Mouse (Mus musculus): ENCODE measurements around the gene Sh3rf1. TPM values are rescaled to one million over a fixed set of nuclear protein-coding genes. Genes with fewer than 3 reads are reported as not detected.

The Sh3rf1 gene
- polyA plus RNA-seq, 1 experiment from 2014 or later: 28.8 TPM

DNA sequence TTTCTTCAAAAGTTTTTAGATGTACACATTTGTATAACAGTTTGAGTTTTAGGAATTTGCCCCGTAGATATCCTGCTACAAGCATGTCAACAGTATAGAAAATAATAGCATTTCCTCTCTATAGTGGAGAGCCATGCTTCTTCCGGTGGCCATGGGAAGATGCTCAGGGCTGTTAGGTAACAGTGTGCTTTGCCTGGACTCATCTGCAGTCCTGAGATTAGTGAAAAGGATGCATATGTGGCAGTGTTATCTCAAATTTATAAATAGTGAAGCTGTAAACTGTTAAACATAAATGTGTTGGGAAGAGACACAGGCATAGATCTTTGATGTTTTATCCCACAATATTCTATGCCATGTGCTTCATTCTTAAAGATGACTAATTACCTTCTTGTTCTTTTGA is 120.8 kb downstream of the Sh3rf1 start:
- H3K9me3 ChIP-seq (ENCODE audit: control insufficient read depth, low read length): no peaks in the 10 kb centered on the region
- no peak overlapping the region for H3K27ac ChIP-seq (ENCODE audit: low read depth, low read length)
- ATAC-seq (replicated peaks; ENCODE audit: low FRiP score): no peak
- H3K4me2 ChIP-seq (ENCODE audit: low read depth, low read length, severe bottlenecking): no peak overlapping the region
- DNase-seq (ENCODE audit: low spot score): no peak
- H3K36me3 ChIP-seq (ENCODE audit: control insufficient read depth, insufficient read depth, low read length): peaks cover under 1% of the 10 kb centered on the region; the same call in 1 of the 2 replicates
- 91% methylated on average over 2 of the region's 2 CpGs for WGBS
- H3K9ac ChIP-seq (ENCODE audit: low read length): no peak overlapping the region
- peaks cover 4% of the 10 kb centered on the region; the same call in 1 of the 2 replicates for H3K4me1 ChIP-seq (replicated peaks; ENCODE audit: control insufficient read depth, insufficient read depth, low read length)
- no peaks in the 10 kb centered on the region for H3K27me3 ChIP-seq (ENCODE audit: control insufficient read depth, insufficient read depth, low read length)
- no peak overlapping the region for H3K4me3 ChIP-seq (ENCODE audit: low read depth, low read length)

DNA sequence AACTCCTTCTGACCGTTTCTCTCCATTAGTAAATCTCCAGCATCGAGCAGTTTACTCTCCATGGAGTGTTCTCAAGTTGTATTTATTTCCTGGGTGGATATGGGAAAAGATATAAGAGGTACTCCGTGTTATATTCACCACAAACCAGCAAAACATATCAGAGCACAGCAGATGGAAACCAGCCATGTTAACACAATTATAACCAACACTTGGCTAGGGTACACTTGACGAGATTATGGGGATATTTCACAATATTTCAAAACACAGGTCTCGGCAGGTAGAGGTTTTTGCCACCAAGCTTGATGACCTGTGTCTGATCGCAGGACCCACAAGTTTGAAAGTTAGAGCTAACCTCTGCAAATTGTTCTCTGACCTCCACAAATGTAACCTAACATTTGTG is 123.3 kb downstream of the Sh3rf1 start:
- H3K9me3 ChIP-seq (ENCODE audit: control insufficient read depth, low read length): no peaks in the 10 kb centered on the region
- peaks cover 2% of the 10 kb centered on the region; the same call in 1 of the 2 replicates for H3K4me1 ChIP-seq (replicated peaks; ENCODE audit: control insufficient read depth, insufficient read depth, low read length)

DNA sequence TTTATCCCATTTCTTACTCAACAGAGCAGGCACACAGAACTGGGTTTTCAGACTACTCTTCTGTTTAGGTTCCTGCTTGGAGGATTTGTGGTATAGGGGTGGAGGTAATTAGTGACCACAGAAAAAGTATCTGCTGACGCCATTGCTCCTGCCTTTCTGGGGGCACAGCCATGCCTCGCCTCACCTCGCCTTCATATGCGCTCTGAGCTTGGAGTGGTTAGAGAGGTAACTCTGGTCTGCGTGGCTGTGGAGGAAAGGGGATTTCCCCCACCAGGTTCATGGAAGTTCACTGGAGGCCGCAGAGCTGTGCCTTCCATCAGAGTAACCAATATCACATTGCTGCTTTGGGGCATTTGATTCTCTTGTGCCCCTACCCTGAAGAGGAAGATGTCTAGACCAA is 123.9 kb downstream of the Sh3rf1 start:
- DNase-seq (ENCODE audit: low spot score): no peak
- Histone ChIP-seq H3K9ac (ENCODE audit: low read length) (no peak overlapping the region), H3K4me3 (ENCODE audit: low read depth, low read length) (no peak overlapping the region), H3K27ac (ENCODE audit: low read depth, low read length) (no peak overlapping the region), H3K36me3 (ENCODE audit: control insufficient read depth, insufficient read depth, low read length) (peaks cover 2% of the 10 kb centered on the region; the same call in 1 of the 2 replicates), H3K4me1 (replicated peaks; ENCODE audit: control insufficient read depth, insufficient read depth, low read length) (peaks cover 2% of the 10 kb centered on the region; the same call in 1 of the 2 replicates), H3K4me2 (ENCODE audit: low read depth, low read length, severe bottlenecking) (no peak overlapping the region), H3K9me3 (ENCODE audit: control insufficient read depth, low read length) (no peaks in the 10 kb centered on the region), H3K27me3 (ENCODE audit: control insufficient read depth, insufficient read depth, low read length) (no peaks in the 10 kb centered on the region)
- no peak for ATAC-seq (replicated peaks; ENCODE audit: low FRiP score)
- 84% methylated on average over 6 of the region's 6 CpGs for WGBS

More for the DNA sequence above, 123.3 kb downstream of the Sh3rf1 start:
- H3K4me3 ChIP-seq (ENCODE audit: low read depth, low read length): no peak overlapping the region
- ATAC-seq (replicated peaks; ENCODE audit: low FRiP score): no peak
- no peak overlapping the region for H3K27ac ChIP-seq (ENCODE audit: low read depth, low read length)
- H3K4me2 ChIP-seq (ENCODE audit: low read depth, low read length, severe bottlenecking): no peak overlapping the region
- H3K36me3 ChIP-seq (ENCODE audit: control insufficient read depth, insufficient read depth, low read length): peaks cover 2% of the 10 kb centered on the region; the same call in 1 of the 2 replicates
- H3K9ac ChIP-seq (ENCODE audit: low read length): no peak overlapping the region
- no peak for DNase-seq (ENCODE audit: low spot score)
- no peaks in the 10 kb centered on the region for H3K27me3 ChIP-seq (ENCODE audit: control insufficient read depth, insufficient read depth, low read length)
- WGBS: 95% methylated on average over 6 of the region's 6 CpGs

DNA sequence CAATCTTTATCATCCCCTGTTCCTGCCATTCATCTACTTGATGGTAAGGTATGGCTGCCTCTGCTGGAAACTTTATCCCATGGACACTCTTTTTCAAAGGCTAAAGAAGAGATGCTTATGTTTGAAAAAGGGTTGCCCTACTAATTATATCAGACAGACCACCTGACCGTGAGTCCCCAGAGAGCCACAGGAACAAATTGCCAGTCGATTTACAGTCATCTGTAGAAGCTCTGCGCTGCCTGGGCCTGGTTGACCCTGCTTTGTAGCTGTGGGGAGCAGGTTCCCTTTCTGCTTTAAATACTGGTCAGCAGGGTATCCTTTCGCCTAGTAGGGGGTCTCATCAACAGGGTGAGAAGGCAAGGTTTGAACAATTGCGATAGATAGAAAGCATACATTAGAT is 124.4 kb downstream of the Sh3rf1 start:
- H3K4me1 ChIP-seq (replicated peaks; ENCODE audit: control insufficient read depth, insufficient read depth, low read length): peaks cover 2% of the 10 kb centered on the region; the same call in 1 of the 2 replicates
- no peak overlapping the region for H3K27ac ChIP-seq (ENCODE audit: low read depth, low read length)
- peaks cover 2% of the 10 kb centered on the region; the same call in 1 of the 2 replicates for H3K36me3 ChIP-seq (ENCODE audit: control insufficient read depth, insufficient read depth, low read length)
- WGBS: 74% methylated on average over 5 of the region's 5 CpGs
- H3K9me3 ChIP-seq (ENCODE audit: control insufficient read depth, low read length): no peaks in the 10 kb centered on the region
- no peaks in the 10 kb centered on the region for H3K27me3 ChIP-seq (ENCODE audit: control insufficient read depth, insufficient read depth, low read length)
- no peak overlapping the region for H3K4me3 ChIP-seq (ENCODE audit: low read depth, low read length)
- no peak overlapping the region for H3K4me2 ChIP-seq (ENCODE audit: low read depth, low read length, severe bottlenecking)
- DNase-seq (ENCODE audit: low spot score) (no peak), ATAC-seq (replicated peaks; ENCODE audit: low FRiP score) (no peak)
- H3K9ac ChIP-seq (ENCODE audit: low read length): no peak overlapping the region

DNA sequence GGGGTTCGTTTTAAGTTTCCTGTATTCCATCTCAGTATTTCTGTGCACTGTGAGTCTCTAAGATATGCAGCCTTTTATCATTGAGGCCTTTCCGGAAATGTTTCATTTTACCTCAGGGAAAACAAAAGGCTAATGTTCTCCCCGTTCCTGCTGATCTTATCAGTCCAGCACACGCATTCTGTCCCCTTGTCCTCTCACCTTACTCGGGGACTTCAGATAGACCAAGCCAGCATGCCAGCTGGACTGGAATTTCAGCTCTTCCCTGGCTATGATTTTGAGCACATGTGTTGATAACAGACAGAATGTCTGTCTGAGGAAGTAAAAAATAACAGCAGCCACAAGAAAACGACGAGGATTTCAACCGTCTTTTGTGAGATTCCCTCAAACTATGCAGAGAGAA is 124.8 kb downstream of the Sh3rf1 start:
- H3K9me3 ChIP-seq (ENCODE audit: control insufficient read depth, low read length): no peaks in the 10 kb centered on the region
- H3K4me2 ChIP-seq (ENCODE audit: low read depth, low read length, severe bottlenecking): no peak overlapping the region
- ATAC-seq (replicated peaks; ENCODE audit: low FRiP score) (no peak), DNase-seq (ENCODE audit: low spot score) (no peak)
- no peak overlapping the region for H3K4me3 ChIP-seq (ENCODE audit: low read depth, low read length)
- H3K9ac ChIP-seq (ENCODE audit: low read length): no peak overlapping the region
- no peak overlapping the region for H3K27ac ChIP-seq (ENCODE audit: low read depth, low read length)
- peaks cover 2% of the 10 kb centered on the region; the same call in 1 of the 2 replicates for H3K4me1 ChIP-seq (replicated peaks; ENCODE audit: control insufficient read depth, insufficient read depth, low read length)
- 77% methylated on average over 8 of the region's 8 CpGs for WGBS
- no peaks in the 10 kb centered on the region for H3K27me3 ChIP-seq (ENCODE audit: control insufficient read depth, insufficient read depth, low read length)
- peaks cover 2% of the 10 kb centered on the region; the same call in 1 of the 2 replicates for H3K36me3 ChIP-seq (ENCODE audit: control insufficient read depth, insufficient read depth, low read length)

DNA sequence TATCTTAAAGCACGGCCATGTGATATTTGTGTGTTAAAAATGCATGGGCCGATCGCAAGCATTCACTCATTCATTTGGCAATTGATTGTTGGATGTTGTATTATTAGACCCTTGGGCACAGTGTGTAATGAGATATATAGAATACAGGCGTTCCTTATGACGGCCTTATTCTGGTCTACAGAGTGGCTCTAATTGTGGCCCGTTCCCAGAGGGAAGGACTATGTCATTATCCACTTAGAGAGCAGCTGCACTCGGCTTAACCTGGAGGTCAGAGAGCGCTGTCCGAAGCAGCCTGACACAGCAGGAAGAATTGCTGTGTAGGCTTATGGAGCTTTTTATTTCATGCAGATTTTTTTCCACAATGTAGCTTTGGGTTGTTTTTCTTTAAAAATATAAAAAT is 126.8 kb downstream of the Sh3rf1 start:
- Histone ChIP-seq H3K27ac (ENCODE audit: low read depth, low read length) (no peak overlapping the region), H3K4me3 (ENCODE audit: low read depth, low read length) (no peak overlapping the region), H3K4me2 (ENCODE audit: low read depth, low read length, severe bottlenecking) (no peak overlapping the region), H3K4me1 (replicated peaks; ENCODE audit: control insufficient read depth, insufficient read depth, low read length) (peaks cover 2% of the 10 kb centered on the region; the same call in 1 of the 2 replicates), H3K36me3 (ENCODE audit: control insufficient read depth, insufficient read depth, low read length) (peaks cover 2% of the 10 kb centered on the region; the same call in 1 of the 2 replicates), H3K9me3 (ENCODE audit: control insufficient read depth, low read length) (no peaks in the 10 kb centered on the region), H3K27me3 (ENCODE audit: control insufficient read depth, insufficient read depth, low read length) (no peaks in the 10 kb centered on the region), H3K9ac (ENCODE audit: low read length) (no peak overlapping the region)
- 39% methylated on average over 9 of the region's 9 CpGs for WGBS
- ATAC-seq (replicated peaks; ENCODE audit: low FRiP score) (no peak), DNase-seq (ENCODE audit: low spot score) (no peak)

DNA sequence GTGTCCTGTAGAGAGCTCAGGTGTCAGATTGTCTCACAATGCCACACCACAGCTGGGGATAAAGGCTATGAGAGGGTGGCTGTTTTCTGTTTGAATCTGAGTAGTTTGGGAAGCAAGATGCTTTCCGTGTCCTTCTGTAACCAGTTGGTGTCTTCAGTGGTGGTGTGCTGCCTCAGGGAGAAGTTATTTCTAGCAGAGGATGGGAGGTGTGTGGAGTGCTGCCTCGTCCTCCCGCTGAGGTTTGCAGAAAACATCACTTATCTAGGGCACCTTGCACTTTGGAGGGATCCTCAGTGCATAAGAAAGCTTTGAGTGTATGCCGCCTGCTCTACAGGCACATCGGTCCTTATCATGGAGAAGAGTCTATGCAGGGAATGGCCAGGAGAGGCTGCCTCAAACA is 128.0 kb downstream of the Sh3rf1 start:
- no peak overlapping the region for H3K4me3 ChIP-seq (ENCODE audit: low read depth, low read length)
- H3K4me2 ChIP-seq (ENCODE audit: low read depth, low read length, severe bottlenecking): no peak overlapping the region
- no peak for DNase-seq (ENCODE audit: low spot score)
- no peaks in the 10 kb centered on the region for H3K27me3 ChIP-seq (ENCODE audit: control insufficient read depth, insufficient read depth, low read length)
- H3K4me1 ChIP-seq (replicated peaks; ENCODE audit: control insufficient read depth, insufficient read depth, low read length): peaks cover 2% of the 10 kb centered on the region; the same call in 1 of the 2 replicates
- no peak overlapping the region for H3K27ac ChIP-seq (ENCODE audit: low read depth, low read length)
- WGBS: 90% methylated on average over 5 of the region's 5 CpGs
- H3K9me3 ChIP-seq (ENCODE audit: control insufficient read depth, low read length): no peaks in the 10 kb centered on the region
- H3K9ac ChIP-seq (ENCODE audit: low read length): no peak overlapping the region
- no peak for ATAC-seq (replicated peaks; ENCODE audit: low FRiP score)
- H3K36me3 ChIP-seq (ENCODE audit: control insufficient read depth, insufficient read depth, low read length): peaks cover 2% of the 10 kb centered on the region; the same call in 1 of the 2 replicates

- no peak overlapping the region for H3K4me2 ChIP-seq (ENCODE audit: low read depth, low read length, severe bottlenecking)
- no peak overlapping the region for H3K27ac ChIP-seq (ENCODE audit: low read depth, low read length)
- ATAC-seq (replicated peaks; ENCODE audit: low FRiP score): no peak
- H3K36me3 ChIP-seq (ENCODE audit: control insufficient read depth, insufficient read depth, low read length): no peaks in the 10 kb centered on the region
- no peak overlapping the region for H3K9ac ChIP-seq (ENCODE audit: low read length)
- no peak overlapping the region for H3K4me3 ChIP-seq (ENCODE audit: low read depth, low read length)
- H3K4me1 ChIP-seq (replicated peaks; ENCODE audit: control insufficient read depth, insufficient read depth, low read length): peaks cover under 1% of the 10 kb centered on the region; the same call in 1 of the 2 replicates
- DNase-seq (ENCODE audit: low spot score): no peak
- WGBS: 76% methylated on average over 5 of the region's 5 CpGs
- no peaks in the 10 kb centered on the region for H3K9me3 ChIP-seq (ENCODE audit: control insufficient read depth, low read length)
- no peaks in the 10 kb centered on the region for H3K27me3 ChIP-seq (ENCODE audit: control insufficient read depth, insufficient read depth, low read length)
Measured at GRCm38 (mm10) chr8:61355503-61355902, 131.8 kb downstream of the Sh3rf1 start.

- WGBS: 70% methylated on average over 8 of the region's 8 CpGs
- Histone ChIP-seq H3K36me3 (ENCODE audit: control insufficient read depth, insufficient read depth, low read length) (no peaks in the 10 kb centered on the region; the same call in 1 of the 2 replicates), H3K9me3 (ENCODE audit: control insufficient read depth, low read length) (no peaks in the 10 kb centered on the region), H3K4me1 (replicated peaks; ENCODE audit: control insufficient read depth, insufficient read depth, low read length) (no peaks in the 10 kb centered on the region; the same call in 1 of the 2 replicates), H3K27ac (ENCODE audit: low read depth, low read length) (no peak overlapping the region), H3K9ac (ENCODE audit: low read length) (no peak overlapping the region), H3K4me2 (ENCODE audit: low read depth, low read length, severe bottlenecking) (no peak overlapping the region), H3K27me3 (ENCODE audit: control insufficient read depth, insufficient read depth, low read length) (no peaks in the 10 kb centered on the region), H3K4me3 (ENCODE audit: low read depth, low read length) (no peak overlapping the region)
- no peak for DNase-seq (ENCODE audit: low spot score)
- ATAC-seq (replicated peaks; ENCODE audit: low FRiP score): no peak
Measured at GRCm38 (mm10) chr8:61359004-61359403, 135.3 kb downstream of the Sh3rf1 start.
